Mouse (Mus musculus) heart, postnatal 0 days (tissue): ENCODE data around the gene Elf1. TPM values are rescaled to one million over a fixed set of nuclear protein-coding genes. Genes with fewer than 3 reads are reported as not detected.

Source experiments
- ATAC-seq: fragments of 200-750 bp; cut with Nextera tagmentation; 2 replicates; pipeline ENCODE4 v1.8.0; 2017; ENCODE audit warnings: low read depth, moderate number of reproducible peaks, moderate library complexity; ENCODE audit not compliant: insufficient read depth
- DNase-seq: peaks from one replicate; pipeline ENCODE4 v3.0.0-alpha.2; 2016; ENCODE audit warnings: low spot score
- H3K27ac ChIP-seq: fragments of 300-500 bp; sonication (generic); 2 replicates; pipeline ENCODE4 v1.5.1; 2014; ENCODE audit warnings: low read depth, mild to moderate bottlenecking
- H3K27me3 ChIP-seq: fragments of 300-500 bp; sonication (generic); 2 replicates; pipeline ENCODE4 v1.6.1; 2014; ENCODE audit warnings: low read length, mixed read lengths; ENCODE audit not compliant: control insufficient read depth, insufficient read depth
- H3K36me3 ChIP-seq: fragments of 300-500 bp; sonication (generic); replicated peaks from 2 replicates; pipeline ENCODE4 v1.6.1; 2014; ENCODE audit warnings: low read length, mixed read lengths; ENCODE audit not compliant: control insufficient read depth, insufficient read depth
- H3K4me1 ChIP-seq: fragments of 300-500 bp; sonication (generic); 2 replicates; pipeline ENCODE4 v1.6.1; 2014; ENCODE audit warnings: antibody characterized with exemption; ENCODE audit not compliant: control insufficient read depth, insufficient read depth
- H3K4me2 ChIP-seq: fragments of 300-500 bp; sonication (generic); 2 replicates; pipeline ENCODE4 v1.6.1; 2014; ENCODE audit warnings: low read depth, mild to moderate bottlenecking, low read length, moderate library complexity
- H3K4me3 ChIP-seq: fragments of 300-500 bp; sonication (generic); 2 replicates; pipeline ENCODE4 v1.5.1; 2014; ENCODE audit warnings: low read depth, low read length
- H3K9ac ChIP-seq: fragments of 300-500 bp; sonication (generic); replicated peaks from 2 replicates; pipeline ENCODE4 v1.6.1; 2014; ENCODE audit warnings: low read depth, low read length, mixed read lengths
- H3K9me3 ChIP-seq: fragments of 300-500 bp; sonication (generic); replicated peaks from 2 replicates; pipeline ENCODE4 v1.6.1; 2016; ENCODE audit warnings: low read length; ENCODE audit not compliant: control insufficient read depth
- CTCF ChIP-seq: IDR thresholded peaks from 2 replicates; pipeline ENCODE4 v1.5.1; 2016; ENCODE audit warnings: antibody characterized with exemption, control low read depth, low read depth
- EP300 ChIP-seq: IDR thresholded peaks from 2 replicates; pipeline ENCODE4 v1.6.1; 2016; ENCODE audit warnings: antibody characterized with exemption, low read depth
- WGBS: fragments of 180-500 bp; shearing (Covaris S2); extraction: QIAGEN DNeasy Blood & Tissue Kit; methylation state at CpG from one replicate; pipeline ENCODE4 v1.1.7; 2014; 5-methylcytosine and 5-hydroxymethylcytosine counted together
- polyA plus RNA-seq: library from polyadenylated mRNA; unstranded; fragments of >200 nt; fragmentation: Nextera tagmentation; extraction: Ambion mirVana; gene quantifications from 2 replicates; pipeline ENCODE4 v1.2.1, GENCODE M21; 2015
- total RNA-seq: library from RNA; depleted of rRNA; stranded (reverse); fragments of >200 nt; gene quantifications from 2 replicates; pipeline ENCODE4 v1.2.3, GENCODE M21; 2014; ENCODE audit warnings: low replicate concordance

Gene Elf1
- total and polyA plus RNA-seq, 2 experiments from 2014 or later = 7.4 to 11.0 TPM

DNA sequence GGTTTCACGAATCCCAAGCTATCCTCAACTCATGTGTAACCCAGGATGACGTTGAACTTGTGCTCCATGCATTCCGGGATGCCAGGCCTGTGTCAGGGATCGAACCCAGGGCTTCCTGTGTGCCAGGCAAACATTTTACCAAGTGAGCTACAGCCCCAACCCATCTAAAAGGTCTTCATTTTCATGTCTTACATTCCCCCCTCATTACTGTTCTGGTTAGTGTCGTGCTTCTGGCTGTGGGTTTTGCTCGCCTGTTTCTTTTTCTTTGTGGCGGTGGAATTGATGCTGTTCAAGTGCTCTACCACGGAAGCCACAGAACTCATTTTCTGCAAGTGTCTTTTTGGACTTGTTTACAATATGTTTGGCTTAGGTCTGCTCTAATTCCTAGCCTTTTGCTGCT lies 109.9 kb downstream of the Elf1 start:
- H3K36me3 ChIP-seq = peaks cover 7% of the 10 kb centered on the region
- no peak overlapping the region for H3K27ac ChIP-seq
- ATAC-seq (no peak), DNase-seq (no peak)
- peaks cover 22% of the 10 kb centered on the region for H3K4me1 ChIP-seq
- H3K9me3 ChIP-seq = no peaks in the 10 kb centered on the region
- TF ChIP-seq EP300 (no peak), CTCF (no peak)
- H3K27me3 ChIP-seq = no peaks in the 10 kb centered on the region
- no peak overlapping the region for H3K4me2 ChIP-seq
- 97% methylated on average over 8 of the region's 8 CpGs for WGBS
- H3K9ac ChIP-seq = no peak overlapping the region
- no peak overlapping the region for H3K4me3 ChIP-seq

DNA sequence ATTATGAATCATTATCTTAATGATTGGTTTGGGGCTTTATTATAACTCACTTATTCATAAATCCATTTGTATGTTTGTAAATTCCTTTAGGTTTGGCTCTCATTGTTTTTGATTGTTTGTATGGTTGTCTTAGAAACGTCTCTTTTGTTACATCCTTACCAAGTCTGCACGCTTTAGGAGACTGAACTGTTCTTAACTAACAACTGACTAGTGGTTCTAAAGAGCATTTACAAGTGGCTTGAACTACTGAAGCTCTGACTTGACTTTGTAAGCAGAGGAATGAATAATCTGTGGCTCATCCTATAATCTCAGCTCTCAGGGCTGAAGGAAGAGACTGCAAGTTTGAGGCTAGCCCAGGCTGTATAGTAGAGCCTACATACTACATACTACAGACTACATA lies 110.6 kb downstream of the Elf1 start:
- H3K4me1 ChIP-seq = peaks cover 18% of the 10 kb centered on the region
- no peak for ATAC-seq
- H3K27me3 ChIP-seq = no peaks in the 10 kb centered on the region
- no peak overlapping the region for H3K4me3 ChIP-seq
- WGBS = 88% methylated on average over 2 of the region's 2 CpGs
- no peak for DNase-seq
- peaks cover 12% of the 10 kb centered on the region for H3K36me3 ChIP-seq
- TF ChIP-seq CTCF = no peak
- TF ChIP-seq EP300 = no peak
- H3K27ac ChIP-seq = no peak overlapping the region
- no peak overlapping the region for H3K9ac ChIP-seq
- no peak overlapping the region for H3K4me2 ChIP-seq
- no peaks in the 10 kb centered on the region for H3K9me3 ChIP-seq

DNA sequence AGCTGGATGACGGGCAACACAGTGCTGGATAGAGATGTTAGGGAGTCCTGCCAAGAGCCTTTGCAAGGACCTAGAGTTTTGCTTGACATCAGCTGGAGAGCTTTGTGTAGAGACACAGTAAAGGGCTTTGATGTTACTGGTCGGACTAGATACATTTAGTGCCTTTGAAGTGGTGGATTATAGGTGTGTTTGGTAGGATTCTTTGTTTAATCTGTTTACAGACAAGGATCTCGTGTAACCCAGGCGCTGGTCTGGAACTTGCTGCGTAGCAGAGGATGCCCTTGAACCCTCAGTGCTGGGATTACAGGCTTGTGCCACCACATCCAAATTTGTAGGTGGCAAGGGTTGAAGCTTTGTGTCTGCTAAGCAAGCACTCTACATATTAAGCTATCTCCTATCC lies 113.1 kb downstream of the Elf1 start:
- peaks cover 7% of the 10 kb centered on the region; the same call in 1 of the 2 replicates for H3K4me1 ChIP-seq
- DNase-seq (no peak), ATAC-seq (no peak)
- no peaks in the 10 kb centered on the region for H3K27me3 ChIP-seq
- TF ChIP-seq CTCF (no peak), EP300 (no peak)
- no peak overlapping the region for H3K4me3 ChIP-seq
- WGBS = 84% methylated on average over 5 of the region's 5 CpGs
- no peak overlapping the region for H3K27ac ChIP-seq
- peaks cover 33% of the 10 kb centered on the region for H3K36me3 ChIP-seq
- H3K9ac ChIP-seq = no peak overlapping the region
- H3K4me2 ChIP-seq = no peak overlapping the region
- H3K9me3 ChIP-seq = no peaks in the 10 kb centered on the region

DNA sequence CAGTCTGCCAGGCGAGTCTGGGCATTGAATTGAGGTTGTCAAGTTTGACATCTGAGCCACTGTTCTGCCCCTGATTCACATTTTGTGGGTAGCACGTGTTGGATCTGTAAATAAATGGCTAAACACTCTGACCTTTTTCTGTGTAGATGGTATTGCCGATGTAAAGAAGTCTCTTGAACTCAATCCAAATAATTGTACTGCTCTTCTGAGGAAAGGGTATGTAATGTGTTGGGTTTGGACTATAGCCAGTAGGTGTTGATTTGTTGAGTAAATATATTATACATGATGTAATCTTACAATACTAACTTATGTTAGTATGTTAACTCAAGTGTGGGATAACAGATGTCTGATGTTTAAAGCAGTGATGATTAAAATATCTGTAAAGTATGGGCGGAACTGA lies 115.6 kb downstream of the Elf1 start:
- DNase-seq (no peak), ATAC-seq (no peak)
- no peak overlapping the region for H3K4me2 ChIP-seq
- H3K4me3 ChIP-seq = no peak overlapping the region
- no peak overlapping the region for H3K9ac ChIP-seq
- TF ChIP-seq EP300 (no peak), CTCF (no peak)
- no peaks in the 10 kb centered on the region for H3K27me3 ChIP-seq
- 52% methylated on average over 4 of the region's 4 CpGs for WGBS
- no peak overlapping the region for H3K27ac ChIP-seq
- no peaks in the 10 kb centered on the region for H3K9me3 ChIP-seq
- H3K36me3 ChIP-seq = peaks cover 57% of the 10 kb centered on the region
- H3K4me1 ChIP-seq = 0 out of 2 replicates have a peak, but pooled peaks cover 3% of the 10 kb centered on the region

DNA sequence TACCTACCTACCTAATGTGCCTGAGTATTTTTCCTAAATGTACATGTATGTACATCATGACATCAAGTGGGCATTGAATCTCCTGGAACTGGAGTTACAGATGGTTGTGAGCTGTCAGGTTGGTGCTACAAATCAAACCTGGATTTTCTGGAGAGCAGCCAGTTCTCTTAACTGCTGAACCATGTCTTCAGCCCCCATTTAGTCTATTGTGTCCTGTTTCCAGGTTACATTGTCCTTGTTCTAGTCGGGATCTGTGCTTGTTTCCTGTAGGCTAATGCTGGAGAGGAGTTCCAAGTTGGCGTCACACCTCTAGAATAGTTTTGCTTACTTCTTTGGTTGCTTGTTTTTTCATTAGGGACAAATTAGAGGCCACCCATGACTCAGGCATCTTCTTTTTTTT lies 124.9 kb downstream of the Elf1 start:
- Histone ChIP-seq H3K27ac (no peak overlapping the region), H3K27me3 (no peaks in the 10 kb centered on the region), H3K4me1 (no peaks in the 10 kb centered on the region), H3K9me3 (no peaks in the 10 kb centered on the region), H3K4me3 (no peak overlapping the region), H3K9ac (no peak overlapping the region), H3K36me3 (peaks cover 84% of the 10 kb centered on the region), H3K4me2 (no peak overlapping the region)
- ATAC-seq (no peak), DNase-seq (no peak)
- no peak for TF ChIP-seq CTCF
- no peak for TF ChIP-seq EP300
- 44% methylated on average over 2 of the region's 2 CpGs for WGBS

DNA sequence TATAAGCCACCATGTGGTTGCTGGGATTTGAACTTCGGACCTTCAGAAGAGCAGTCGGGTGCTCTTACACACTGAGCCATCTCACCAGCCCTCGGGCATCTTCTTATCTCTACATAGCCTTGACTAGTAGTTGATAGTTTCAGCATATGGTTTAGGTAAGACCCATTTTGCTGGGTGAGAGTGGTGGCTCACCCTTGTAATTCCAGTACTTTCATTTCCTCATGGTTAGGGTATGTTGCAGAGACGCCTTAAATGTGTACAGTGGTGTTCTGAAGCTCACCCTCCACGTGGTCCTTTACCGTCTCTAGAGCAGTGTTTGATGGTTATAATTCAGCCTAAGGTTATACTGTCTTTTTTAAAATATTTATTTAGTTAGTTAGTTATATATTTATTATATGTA lies 125.4 kb downstream of the Elf1 start:
- Histone ChIP-seq H3K4me1 (no peaks in the 10 kb centered on the region), H3K36me3 (peaks cover 84% of the 10 kb centered on the region), H3K27me3 (no peaks in the 10 kb centered on the region), H3K27ac (no peak overlapping the region), H3K9ac (no peak overlapping the region), H3K4me3 (no peak overlapping the region), H3K9me3 (no peaks in the 10 kb centered on the region), H3K4me2 (no peak overlapping the region)
- ATAC-seq (no peak), DNase-seq (no peak)
- WGBS = 84% methylated on average over 6 of the region's 6 CpGs
- no peak for TF ChIP-seq EP300
- no peak for TF ChIP-seq CTCF
